In genomic region chr1:91052747-91053181, GRCm38 (mm10) we compare ENCODE assay signal across 8 mouse cellular contexts. TPM values are rescaled to one million over a fixed set of nuclear protein-coding genes. Genes with fewer than 3 reads are reported as not detected.
DNase-seq lines count a peak whose midpoint lies in the region; ATAC-seq and TF ChIP-seq lines count a peak whose summit lies in the region.

No protein-coding gene starts in this region.

- no peaks in the 10 kb centered on the region for H3K36me3 ChIP-seq in forebrain, embryonic 11.5 days (ENCODE audit: control insufficient read depth, insufficient read depth, low read length)
- H3K36me3 ChIP-seq in heart, embryonic 16.5 days (ENCODE audit: control insufficient read depth, insufficient read depth): no peaks in the 10 kb centered on the region
- H3K36me3 ChIP-seq in liver, postnatal 0 days (replicated peaks; ENCODE audit: insufficient read depth, low read length): no peaks in the 10 kb centered on the region
- H3K36me3 ChIP-seq in neural tube, embryonic 13.5 days: no peaks in the 10 kb centered on the region
- H3K36me3 ChIP-seq in testis, adult 2 months (ENCODE audit: control insufficient read depth, insufficient read depth, low read length): no peaks in the 10 kb centered on the region

- TF ChIP-seq POLR2A in testis, adult 2 months (IDR thresholded peaks at IDR 0.05; ENCODE audit: control insufficient read depth, low read depth, low read length): no peak

- peaks cover 3% of the 10 kb centered on the region; the same call in 1 of the 2 replicates for H3K4me1 ChIP-seq in forebrain, embryonic 11.5 days (replicated peaks; ENCODE audit: control insufficient read depth, insufficient read depth, low read length)
- H3K4me1 ChIP-seq in heart, embryonic 16.5 days (ENCODE audit: control insufficient read depth, insufficient read depth, low read length): peaks cover 48% of the 10 kb centered on the region
- peaks cover 39% of the 10 kb centered on the region for H3K4me1 ChIP-seq in liver, postnatal 0 days (ENCODE audit: insufficient read depth)
- peaks cover 27% of the 10 kb centered on the region for H3K4me1 ChIP-seq in neural tube, embryonic 13.5 days (replicated peaks)
- H3K4me1 ChIP-seq in testis, adult 2 months (ENCODE audit: control insufficient read depth, insufficient read depth, low read length): peaks cover 10% of the 10 kb centered on the region

- under 1% methylated on average over 28 of the region's 28 CpGs for WGBS in forebrain, embryonic 11.5 days
- under 1% methylated on average over 28 of the region's 28 CpGs for WGBS in heart, embryonic 16.5 days
- WGBS in liver, postnatal 0 days (ENCODE audit: insufficient replicate concordance): under 1% methylated on average over 28 of the region's 28 CpGs
- WGBS in neural tube, embryonic 13.5 days: 0% methylated on average over 28 of the region's 28 CpGs

- peak overlapping the region; percentile 39 for H3K4me3 ChIP-seq in forebrain, embryonic 11.5 days (ENCODE audit: low read depth, low read length)
- peak overlapping the region; percentile 71 for H3K4me3 ChIP-seq in heart, embryonic 16.5 days (ENCODE audit: low read length)
- peak overlapping the region; percentile 60 for H3K4me3 ChIP-seq in liver, postnatal 0 days (ENCODE audit: low read depth, low read length)
- peak overlapping the region; percentile 46 for H3K4me3 ChIP-seq in neural tube, embryonic 13.5 days
- peak overlapping the region; percentile 68 for H3K4me3 ChIP-seq in testis, adult 2 months (ENCODE audit: control insufficient read depth, low read depth, low read length)

- DNase-seq in CD4-positive, CD25-positive, alpha-beta regulatory T cell, adult 2 months (ENCODE audit: low read depth, low spot score): peak; percentile 94
- peak; percentile 74 for DNase-seq in brain, adult 2 months (ENCODE audit: low read depth, low spot score)
- DNase-seq in forebrain, embryonic 11.5 days (ENCODE audit: low spot score): peak; percentile 93
- DNase-seq in kidney, postnatal 25 days: peak; percentile 96 to 98
- DNase-seq in liver, postnatal 0 days: peak; percentile 94

- H3K9me3 ChIP-seq in forebrain, embryonic 11.5 days (ENCODE audit: control insufficient read depth, low read length): no peaks in the 10 kb centered on the region
- H3K9me3 ChIP-seq in heart, embryonic 16.5 days (replicated peaks; ENCODE audit: control insufficient read depth, low read length): no peaks in the 10 kb centered on the region
- H3K9me3 ChIP-seq in liver, postnatal 0 days (ENCODE audit: low read length): no peaks in the 10 kb centered on the region
- no peaks in the 10 kb centered on the region for H3K9me3 ChIP-seq in neural tube, embryonic 13.5 days

- H3K27me3 ChIP-seq in forebrain, embryonic 11.5 days (ENCODE audit: control insufficient read depth, insufficient read depth, low read length): peaks cover 5% of the 10 kb centered on the region
- H3K27me3 ChIP-seq in heart, embryonic 16.5 days (ENCODE audit: control insufficient read depth, insufficient read depth, low read length): no peaks in the 10 kb centered on the region
- no peaks in the 10 kb centered on the region for H3K27me3 ChIP-seq in liver, postnatal 0 days (ENCODE audit: insufficient read depth, low read length)
- H3K27me3 ChIP-seq in neural tube, embryonic 13.5 days: peaks cover 30% of the 10 kb centered on the region
- no peaks in the 10 kb centered on the region for H3K27me3 ChIP-seq in testis, adult 2 months (ENCODE audit: control insufficient read depth, insufficient read depth, low read length)

- peak; percentile 95 for ATAC-seq in forebrain, embryonic 11.5 days (replicated peaks; ENCODE audit: low FRiP score)
- ATAC-seq in heart, embryonic 16.5 days (replicated peaks; ENCODE audit: extremely low read depth, insufficient read depth, low FRiP score): peak; percentile 92
- peak; percentile 86 for ATAC-seq in liver, postnatal 0 days
- ATAC-seq in neural tube, embryonic 13.5 days (ENCODE audit: low read depth): peak; percentile 90

- H3K9ac ChIP-seq in forebrain, embryonic 11.5 days (ENCODE audit: low read length): peak overlapping the region; percentile 29
- H3K9ac ChIP-seq in heart, embryonic 16.5 days (ENCODE audit: low read length): peak overlapping the region; percentile 87
- H3K9ac ChIP-seq in liver, postnatal 0 days (replicated peaks): peak overlapping the region; percentile 70; the same call in 1 of the 2 replicates
- peak overlapping the region; percentile 69 for H3K9ac ChIP-seq in neural tube, embryonic 13.5 days

- no peak overlapping the region for H3K27ac ChIP-seq in forebrain, embryonic 11.5 days (ENCODE audit: low read depth, low read length)
- H3K27ac ChIP-seq in heart, embryonic 16.5 days (ENCODE audit: low read length): peak overlapping the region; percentile 97
- H3K27ac ChIP-seq in liver, postnatal 0 days (ENCODE audit: low read depth): peak overlapping the region; percentile 98
- H3K27ac ChIP-seq in neural tube, embryonic 13.5 days (replicated peaks): no peak overlapping the region
- no peak overlapping the region for H3K27ac ChIP-seq in testis, adult 2 months (ENCODE audit: control insufficient read depth, insufficient read depth, low read depth, low read length)

- peak overlapping the region; percentile 91 for H3K4me2 ChIP-seq in forebrain, embryonic 11.5 days (ENCODE audit: low read depth, low read length, severe bottlenecking)
- peak overlapping the region; percentile 95 for H3K4me2 ChIP-seq in heart, embryonic 16.5 days (ENCODE audit: low read depth, low read length)
- peak overlapping the region; percentile 85 for H3K4me2 ChIP-seq in liver, postnatal 0 days (ENCODE audit: low read depth, low read length)
- H3K4me2 ChIP-seq in neural tube, embryonic 13.5 days: peak overlapping the region; percentile 96

- TF ChIP-seq CTCF in liver, postnatal 0 days (IDR thresholded peaks at IDR 0.05; ENCODE audit: low read depth): no peak
- no peak for TF ChIP-seq CTCF in testis, adult 2 months (IDR thresholded peaks at IDR 0.05; ENCODE audit: control insufficient read depth, insufficient read depth, insufficient replicate concordance, low read depth, low read length)

- no peak; the same call in 1 of the 2 replicates for TF ChIP-seq EP300 in liver, postnatal 0 days (IDR thresholded peaks at IDR 0.05; ENCODE audit: low read depth)

RNA-seq across cellular contexts. Expression of gene Lrrfip1, which starts 54.2 kb away (rescaled TPM):
- 21.4 and 22.1 TPM in 2 replicates for polyA plus RNA-seq in forebrain, embryonic 11.5 days (2014; fragmentation: Nextera tagmentation; extraction: Ambion mirVana)
- polyA plus RNA-seq in heart, embryonic 16.5 days (2015; fragmentation: Nextera tagmentation; extraction: Ambion mirVana): 156 TPM in 2 replicates
- polyA plus RNA-seq in liver, postnatal 0 days (2015; fragmentation: Nextera tagmentation; extraction: Ambion mirVana): 21.9 and 22.7 TPM in 2 replicates
- 33.7 and 34.6 TPM in 2 replicates for polyA plus RNA-seq in neural tube, embryonic 13.5 days (2015; fragmentation: Nextera tagmentation; extraction: Ambion mirVana)
- 0.63 and 1.3 TPM in 2 replicates for polyA plus RNA-seq in testis, adult 2 months (2012; rRNA removed)

Comparison
In these comparisons a context has a peak if more than half of its experiments do, and no peak if none do; other contexts are left out.
1. H3K27ac ChIP-seq: peak in heart, embryonic 16.5 days (single experiment) and liver, postnatal 0 days (single experiment); none in forebrain, embryonic 11.5 days (single experiment), neural tube, embryonic 13.5 days (single experiment) and testis, adult 2 months (single experiment).
2. H3K9ac ChIP-seq: peak in every context shown above with its lines; median percentile 87 in heart, embryonic 16.5 days; 70 in liver, postnatal 0 days; 69 in neural tube, embryonic 13.5 days; 29 in forebrain, embryonic 11.5 days.
3. Peak in every context shown above with its lines, with median percentiles within 50 percentile points of each other: DNase-seq, ATAC-seq, H3K4me2 ChIP-seq and H3K4me3 ChIP-seq.